Mouse (Mus musculus) lung, embryonic 15.5 days (tissue): Measurements from ENCODE around the gene Shisa5. TPM values are rescaled to one million over a fixed set of nuclear protein-coding genes. Genes with fewer than 3 reads are reported as not detected.

Experiments
- ATAC-seq: fragments of 200-750 bp; cut with Nextera tagmentation; 2 replicates; pipeline ENCODE4 v1.8.0; 2017; ENCODE audit warnings: moderate number of reproducible peaks, borderline replicate concordance; ENCODE audit not compliant: low FRiP score, low TSS enrichment; ENCODE audit errors: extremely low read depth
- H3K27ac ChIP-seq: fragments of 300-500 bp; sonication (generic); 2 replicates; pipeline ENCODE4 v1.5.1; 2015; ENCODE audit warnings: moderate library complexity, mild to moderate bottlenecking, inconsistent platforms
- H3K27me3 ChIP-seq: fragments of 300-500 bp; sonication (generic); 2 replicates; pipeline ENCODE4 v1.6.1; 2015; ENCODE audit warnings: inconsistent platforms
- H3K36me3 ChIP-seq: fragments of 300-500 bp; sonication (generic); 2 replicates; pipeline ENCODE4 v1.6.1; 2015; ENCODE audit warnings: inconsistent platforms
- H3K4me1 ChIP-seq: fragments of 300-500 bp; sonication (generic); 2 replicates; pipeline ENCODE4 v1.6.1; 2015; ENCODE audit warnings: inconsistent platforms
- H3K4me2 ChIP-seq: fragments of 300-500 bp; sonication (generic); 2 replicates; pipeline ENCODE4 v1.6.1; 2015; ENCODE audit warnings: inconsistent platforms, mild to moderate bottlenecking, moderate library complexity
- H3K4me3 ChIP-seq: fragments of 300-500 bp; sonication (generic); 2 replicates; pipeline ENCODE4 v1.5.1; 2015; ENCODE audit warnings: mild to moderate bottlenecking, inconsistent platforms
- H3K9ac ChIP-seq: fragments of 300-500 bp; sonication (generic); 2 replicates; pipeline ENCODE4 v1.6.1; 2015; ENCODE audit warnings: inconsistent platforms
- H3K9me3 ChIP-seq: fragments of 300-500 bp; sonication (generic); 2 replicates; pipeline ENCODE4 v1.6.1; 2016; ENCODE audit warnings: inconsistent platforms
- WGBS: fragments of 180-500 bp; shearing (Covaris S2); methylation state at CpG from one replicate; pipeline ENCODE4 v1.1.7; 2015; 5-methylcytosine and 5-hydroxymethylcytosine counted together
- polyA plus RNA-seq: library from polyadenylated mRNA; unstranded; fragments of >200 nt; fragmentation: Nextera tagmentation; extraction: Ambion mirVana; gene quantifications from 2 replicates; pipeline ENCODE4 v1.2.1, GENCODE M21; 2015

Shisa5 gene
- polyA plus RNA-seq, 1 experiment from 2014 or later, result 98.3 TPM

DNA sequence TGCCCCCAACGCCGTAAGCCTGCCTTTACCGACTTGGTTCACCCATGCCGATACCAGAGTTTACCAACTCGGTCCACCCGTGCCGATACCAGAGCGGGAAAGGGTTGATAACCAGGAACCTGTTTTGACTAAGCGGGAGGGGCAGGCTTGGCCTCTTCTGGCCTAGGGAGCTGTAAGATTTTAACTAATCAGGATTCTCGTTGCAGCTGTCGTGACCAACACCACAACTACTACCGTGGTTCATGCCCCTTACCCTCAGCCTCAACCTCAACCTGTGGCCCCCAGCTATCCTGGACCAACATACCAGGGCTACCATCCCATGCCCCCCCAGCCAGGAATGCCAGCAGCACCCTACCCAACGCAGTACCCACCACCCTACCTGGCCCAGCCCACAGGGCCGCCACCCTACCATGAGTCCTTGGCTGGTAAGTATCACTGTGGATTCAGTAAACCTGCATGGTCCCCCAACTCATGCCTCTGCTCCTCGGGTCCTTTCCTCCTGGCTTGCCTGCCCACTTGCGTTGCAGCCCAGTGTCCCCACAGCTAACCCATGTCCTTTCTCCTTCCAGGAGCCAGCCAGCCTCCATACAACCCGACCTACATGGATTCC lies 17.8 kb downstream of the Shisa5 start:
- H3K36me3 ChIP-seq, result peaks cover 33% of the 10 kb centered on the region
- H3K9ac ChIP-seq, result no peak overlapping the region
- H3K27ac ChIP-seq, result no peak overlapping the region
- 91% methylated on average over 17 of the region's 17 CpGs for WGBS
- no peak for ATAC-seq
- H3K27me3 ChIP-seq, result no peaks in the 10 kb centered on the region
- peaks cover 20% of the 10 kb centered on the region for H3K4me1 ChIP-seq
- no peak overlapping the region for H3K4me3 ChIP-seq
- H3K4me2 ChIP-seq, result no peak overlapping the region
- H3K9me3 ChIP-seq, result no peaks in the 10 kb centered on the region

DNA sequence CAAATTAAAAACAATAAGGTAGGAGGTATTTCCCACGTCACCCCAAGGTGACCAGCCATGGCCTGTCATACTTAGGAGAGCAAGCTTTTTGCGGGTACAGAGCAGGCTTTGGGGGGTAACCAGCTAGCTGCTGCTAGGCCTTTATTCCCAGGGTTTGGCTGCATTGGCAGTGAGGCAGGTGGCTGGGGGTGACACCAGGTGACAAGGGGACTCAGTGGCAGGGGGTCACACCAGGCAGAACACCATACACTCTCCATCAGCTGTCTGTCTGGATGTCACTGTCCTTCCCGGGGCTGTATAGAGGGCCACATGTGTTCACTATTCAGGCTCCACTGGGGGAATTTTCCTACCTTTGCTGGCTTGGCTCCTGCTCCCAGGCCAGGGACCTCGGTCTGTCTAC lies 18.6 kb downstream of the Shisa5 start:
- H3K4me2 ChIP-seq, result no peak overlapping the region
- H3K27me3 ChIP-seq, result no peaks in the 10 kb centered on the region
- H3K9ac ChIP-seq, result no peak overlapping the region
- H3K36me3 ChIP-seq, result peaks cover 32% of the 10 kb centered on the region
- no peak overlapping the region for H3K4me3 ChIP-seq
- ATAC-seq, result no peak
- no peak overlapping the region for H3K27ac ChIP-seq
- peaks cover 20% of the 10 kb centered on the region for H3K4me1 ChIP-seq
- 76% methylated on average over 4 of the region's 4 CpGs for WGBS
- H3K9me3 ChIP-seq, result no peaks in the 10 kb centered on the region

DNA sequence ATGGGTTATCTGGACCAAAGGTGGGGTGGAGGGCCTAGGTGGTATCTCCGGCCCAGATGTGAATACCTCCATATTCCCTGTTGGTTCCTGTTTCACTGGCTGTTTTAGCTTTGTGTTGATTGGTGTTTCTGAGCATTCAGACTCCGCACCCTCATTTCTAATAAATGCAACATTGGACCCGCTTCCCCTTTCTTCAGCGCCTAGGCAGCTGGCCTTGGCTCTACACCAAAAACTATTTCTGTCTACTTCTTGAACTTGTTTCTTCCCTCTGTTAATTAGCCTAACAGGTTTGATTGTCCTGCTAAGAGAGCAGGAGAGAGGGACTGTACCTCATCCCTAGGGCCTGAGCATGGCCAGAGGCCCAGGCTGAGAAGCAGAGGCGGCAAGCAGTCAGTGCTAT lies 19.2 kb downstream of the Shisa5 start:
- 93% methylated on average over 5 of the region's 5 CpGs for WGBS
- Histone ChIP-seq H3K36me3 (peaks cover 32% of the 10 kb centered on the region), H3K9me3 (no peaks in the 10 kb centered on the region), H3K4me2 (no peak overlapping the region), H3K4me1 (peaks cover 20% of the 10 kb centered on the region), H3K9ac (no peak overlapping the region), H3K27ac (no peak overlapping the region), H3K4me3 (no peak overlapping the region), H3K27me3 (no peaks in the 10 kb centered on the region)
- no peak for ATAC-seq

DNA sequence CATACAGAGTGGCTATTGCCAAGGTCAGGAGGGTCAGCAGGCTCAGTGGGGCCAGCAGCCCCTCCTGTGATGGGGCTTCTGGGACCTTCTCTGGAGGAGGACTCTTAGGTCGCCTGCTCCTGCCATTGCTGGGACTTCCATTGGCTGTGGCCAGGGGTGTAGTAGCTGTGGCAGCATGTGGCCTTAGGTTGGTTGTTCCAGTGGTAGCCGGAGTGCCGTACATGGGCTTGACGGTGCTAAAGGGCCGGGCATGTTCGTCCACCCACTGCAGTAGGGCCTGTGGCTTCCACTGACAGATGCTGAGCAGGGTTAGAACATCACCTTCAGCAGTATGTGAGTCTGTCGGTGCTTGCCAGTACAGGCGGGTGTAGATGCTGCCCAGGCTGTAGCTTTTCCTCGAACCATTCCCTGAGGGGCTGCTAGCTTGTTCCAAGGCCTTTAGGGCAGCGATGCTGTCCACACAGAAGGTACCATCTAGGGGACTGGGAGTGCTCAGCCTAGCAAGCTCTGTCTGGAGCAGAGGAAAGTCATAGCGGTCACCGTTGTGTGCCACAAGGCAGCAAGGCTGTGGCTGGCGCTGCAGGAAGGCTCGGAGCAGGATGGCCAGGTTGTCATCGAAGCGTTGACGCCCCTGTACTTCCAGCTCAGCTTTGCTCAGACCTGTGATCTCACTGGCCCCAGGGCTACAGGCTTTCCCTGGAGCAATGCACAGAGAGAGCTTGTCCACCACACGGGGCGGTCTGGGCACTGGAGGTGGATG lies 19.8 kb downstream of the Shisa5 start:
- no peak overlapping the region for H3K9ac ChIP-seq
- no peak overlapping the region; the same call in 1 of the 2 replicates for H3K27ac ChIP-seq
- peaks cover 35% of the 10 kb centered on the region for H3K36me3 ChIP-seq
- peaks cover 20% of the 10 kb centered on the region for H3K4me1 ChIP-seq
- H3K4me3 ChIP-seq, result no peak overlapping the region
- H3K4me2 ChIP-seq, result peak overlapping the region; percentile 60; the same call in 1 of the 2 replicates
- H3K27me3 ChIP-seq, result no peaks in the 10 kb centered on the region
- no peaks in the 10 kb centered on the region for H3K9me3 ChIP-seq
- 91% methylated on average over 19 of the region's 19 CpGs for WGBS
- ATAC-seq, result no peak

DNA sequence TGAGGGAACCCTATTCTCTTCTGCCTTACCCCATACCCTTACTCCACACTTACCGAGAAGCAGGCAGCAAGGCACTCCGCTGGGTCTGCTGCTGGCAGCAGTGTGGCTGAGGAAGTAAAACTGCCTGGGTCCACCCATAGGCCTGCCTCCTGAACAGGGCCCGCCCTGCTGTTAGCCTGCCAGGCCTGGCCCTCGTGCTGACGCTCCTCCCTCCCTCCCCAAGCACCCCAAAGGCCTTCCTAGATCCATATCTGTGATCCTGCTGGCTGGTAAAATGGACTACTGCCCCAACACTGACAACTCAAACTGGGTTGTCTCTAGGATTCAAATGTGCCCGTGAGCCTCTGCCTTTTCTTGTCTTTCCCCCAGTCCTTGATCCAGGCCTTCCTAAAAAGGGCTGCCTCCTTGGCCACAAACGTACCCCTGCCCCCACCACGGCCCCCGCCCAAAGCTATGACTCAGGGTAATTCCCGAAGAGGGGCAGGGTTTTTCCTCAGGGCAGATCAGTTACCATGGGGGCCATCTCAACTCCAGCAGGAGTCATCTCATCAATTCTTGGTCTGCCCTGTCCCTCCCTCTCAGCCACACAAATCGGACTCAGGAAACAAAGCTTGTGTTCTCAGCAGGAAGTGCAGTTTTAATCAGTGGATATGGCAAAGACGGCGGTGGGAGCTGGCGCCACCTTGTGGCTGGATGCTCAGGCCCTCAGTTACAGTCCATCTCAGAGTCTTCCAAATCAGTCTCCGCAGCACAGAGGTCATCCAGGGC lies 21.0 kb downstream of the Shisa5 start, which contains the start of gene Trex1:
Trex1 (minus strand) TSS at position 599 of the 768 bp plus-strand sequence.
- H3K27me3 ChIP-seq, result no peaks in the 10 kb centered on the region
- H3K36me3 ChIP-seq, result peaks cover 46% of the 10 kb centered on the region
- ATAC-seq, result peak; percentile 89
- peak within 1 kb of the TSS; percentile 39 for H3K4me3 ChIP-seq
- H3K9me3 ChIP-seq, result no peaks in the 10 kb centered on the region
- H3K4me2 ChIP-seq, result peak within 1 kb of the TSS; percentile 60
- H3K27ac ChIP-seq, result peak within 1 kb of the TSS; percentile 89
- H3K4me1 ChIP-seq, result peaks cover 19% of the 10 kb centered on the region
- peak within 1 kb of the TSS; percentile 50 for H3K9ac ChIP-seq
- 15% methylated on average over 15 of the region's 15 CpGs for WGBS

DNA sequence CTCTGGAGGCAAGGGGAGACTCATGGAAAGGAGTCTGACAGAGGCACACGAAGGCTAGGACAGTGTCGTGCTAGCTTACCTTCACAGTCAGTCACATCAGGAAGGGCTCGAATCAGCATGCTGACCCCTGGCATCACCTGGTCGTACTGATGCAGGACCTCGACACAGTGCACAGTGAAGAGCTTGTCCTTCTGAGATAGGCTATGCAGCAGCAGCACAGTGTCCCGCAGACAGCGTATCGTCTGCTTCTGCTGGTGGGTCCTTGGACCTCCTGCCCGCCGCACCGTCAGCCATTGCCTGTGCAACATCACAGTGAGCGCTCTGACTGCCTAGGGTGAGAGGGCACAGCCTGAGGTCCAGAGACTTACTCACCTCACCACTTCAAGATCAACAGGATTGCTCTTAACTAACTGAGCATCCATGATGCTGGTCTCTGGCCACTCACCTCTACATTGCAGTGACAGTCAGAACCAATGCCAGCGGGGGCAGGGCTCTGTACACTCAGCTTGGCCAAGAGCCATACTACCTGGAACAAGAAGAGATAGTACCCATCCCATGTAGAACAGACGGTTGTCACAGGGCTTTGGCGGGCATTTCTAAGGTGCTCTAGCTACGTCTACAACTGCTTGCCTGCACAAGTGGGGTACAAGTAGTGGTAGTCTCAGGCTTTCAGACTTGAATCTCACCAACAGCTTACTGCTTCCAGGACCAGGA lies 22.0 kb downstream of the Shisa5 start:
- 88% methylated on average over 16 of the region's 16 CpGs for WGBS
- no peak overlapping the region for H3K4me3 ChIP-seq
- no peak overlapping the region for H3K9ac ChIP-seq
- no peak overlapping the region for H3K27ac ChIP-seq
- peaks cover 11% of the 10 kb centered on the region for H3K4me1 ChIP-seq
- no peak overlapping the region for H3K4me2 ChIP-seq
- H3K9me3 ChIP-seq, result no peaks in the 10 kb centered on the region
- peaks cover 56% of the 10 kb centered on the region for H3K36me3 ChIP-seq
- no peaks in the 10 kb centered on the region for H3K27me3 ChIP-seq
- ATAC-seq, result no peak

DNA sequence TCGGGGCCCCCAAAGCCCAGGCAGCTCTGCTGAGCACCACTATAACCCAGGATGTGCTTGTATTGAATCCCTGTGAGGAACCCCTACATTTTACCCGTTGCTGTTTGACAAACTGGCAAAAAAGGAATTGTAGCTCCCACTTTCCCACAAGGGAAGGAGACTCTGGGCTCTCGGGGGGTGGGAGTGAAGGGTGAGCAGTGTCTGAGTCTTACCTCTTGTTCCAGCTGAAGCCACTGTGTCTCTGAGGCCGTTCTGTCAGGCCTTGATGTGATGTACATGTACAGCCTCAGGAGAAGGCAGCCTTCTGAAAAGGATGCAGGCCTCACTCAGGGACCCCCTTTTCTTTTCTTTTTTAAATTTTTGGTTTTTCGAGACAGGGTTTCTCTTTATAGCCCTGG lies 22.5 kb downstream of the Shisa5 start:
- Histone ChIP-seq H3K4me1 (peaks cover 10% of the 10 kb centered on the region; the same call in 1 of the 2 replicates), H3K27me3 (no peaks in the 10 kb centered on the region), H3K36me3 (peaks cover 62% of the 10 kb centered on the region), H3K27ac (no peak overlapping the region), H3K4me3 (no peak overlapping the region), H3K9me3 (no peaks in the 10 kb centered on the region), H3K9ac (no peak overlapping the region), H3K4me2 (no peak overlapping the region)
- WGBS, result 84% methylated on average over 5 of the region's 5 CpGs
- ATAC-seq, result no peak

DNA sequence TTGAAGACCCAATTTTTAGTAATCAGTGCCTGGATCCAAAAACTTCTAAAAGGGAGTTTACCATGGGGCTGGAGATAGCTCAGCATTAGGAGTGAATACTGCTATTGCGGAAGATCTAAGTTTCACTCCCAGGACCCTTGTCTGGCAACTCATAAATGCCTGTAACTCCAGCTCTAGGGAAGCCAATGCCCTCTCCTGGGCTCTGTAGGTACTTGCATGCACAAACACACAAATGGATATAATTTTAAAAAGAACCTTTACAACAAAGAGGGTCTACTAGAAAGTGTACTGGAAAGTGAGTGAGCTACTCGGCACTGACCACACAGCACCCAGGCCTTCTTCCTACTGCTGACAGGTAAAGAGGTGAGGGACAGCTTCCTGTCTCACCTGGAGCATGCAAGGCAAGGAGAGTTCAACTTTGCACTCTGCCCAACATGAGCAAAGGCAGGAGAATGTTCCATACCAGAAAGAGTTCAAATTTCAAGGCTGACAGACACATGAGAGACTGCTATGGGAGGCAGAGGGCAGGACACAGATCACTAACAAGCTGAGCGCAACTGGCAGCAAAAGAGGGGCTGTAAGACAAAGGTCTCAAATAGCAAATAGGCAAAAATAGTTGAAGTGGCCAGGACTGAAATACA lies 29.9 kb downstream of the Shisa5 start:
- no peak for ATAC-seq
- peaks cover 80% of the 10 kb centered on the region for H3K36me3 ChIP-seq
- H3K27me3 ChIP-seq, result no peaks in the 10 kb centered on the region
- WGBS, result 92% methylated on average over 3 of the region's 3 CpGs
- no peaks in the 10 kb centered on the region for H3K9me3 ChIP-seq
- H3K9ac ChIP-seq, result no peak overlapping the region
- H3K4me1 ChIP-seq, result peaks cover 8% of the 10 kb centered on the region
- no peak overlapping the region for H3K4me2 ChIP-seq
- no peak overlapping the region for H3K27ac ChIP-seq
- no peak overlapping the region for H3K4me3 ChIP-seq

DNA sequence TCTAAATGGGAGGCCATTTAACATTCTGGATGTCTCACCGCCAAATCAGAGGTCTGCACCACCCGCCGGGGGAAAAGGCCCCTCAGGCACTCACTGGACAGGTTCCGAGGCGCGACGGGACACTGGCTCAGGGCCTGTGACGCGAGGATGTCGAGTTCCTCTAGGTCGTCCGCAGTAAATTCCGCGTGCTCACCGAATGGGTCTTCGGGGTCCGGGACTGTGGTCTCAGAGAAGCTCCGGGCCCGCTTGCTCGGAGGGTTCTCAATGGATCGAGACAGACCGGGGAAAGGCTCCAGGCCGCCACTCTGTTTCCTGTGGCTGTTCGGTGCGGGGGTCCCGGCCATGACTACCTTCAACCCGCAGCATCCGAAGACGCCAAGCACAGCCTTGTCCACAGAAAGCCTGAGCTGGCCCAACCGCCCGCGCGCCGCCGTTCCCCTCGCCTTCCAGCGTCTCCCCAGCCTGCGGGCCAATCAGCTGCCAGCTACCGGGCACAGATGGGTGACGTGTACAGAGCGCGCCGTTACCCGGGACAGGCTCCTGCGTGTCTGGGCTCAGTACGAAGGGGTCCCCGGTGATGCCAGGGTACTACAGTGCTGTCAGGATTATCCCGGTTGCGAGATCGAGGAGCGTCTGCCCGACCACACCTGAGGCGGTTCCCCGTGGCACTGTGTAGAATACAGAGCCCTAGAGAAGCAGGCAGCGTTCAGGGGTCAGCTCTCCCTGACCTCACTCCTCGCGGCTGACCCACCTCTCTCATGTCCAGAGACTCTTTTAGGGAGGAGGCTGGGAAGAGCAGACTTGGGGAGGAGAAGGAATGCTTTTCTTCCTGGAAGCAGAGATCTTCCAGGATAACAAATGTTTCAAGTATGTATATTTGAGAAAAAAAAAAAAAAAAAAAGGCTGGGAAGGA lies 35.6 kb downstream of the Shisa5 start, which contains the start of gene Atrip:
Atrip (minus strand) TSS at position 464 of the 913 bp plus-strand sequence.
- H3K9ac ChIP-seq, result peak within 1 kb of the TSS; percentile 85
- under 1% methylated on average over 56 of the region's 57 CpGs for WGBS
- peak; percentile 96 for ATAC-seq

DNA sequence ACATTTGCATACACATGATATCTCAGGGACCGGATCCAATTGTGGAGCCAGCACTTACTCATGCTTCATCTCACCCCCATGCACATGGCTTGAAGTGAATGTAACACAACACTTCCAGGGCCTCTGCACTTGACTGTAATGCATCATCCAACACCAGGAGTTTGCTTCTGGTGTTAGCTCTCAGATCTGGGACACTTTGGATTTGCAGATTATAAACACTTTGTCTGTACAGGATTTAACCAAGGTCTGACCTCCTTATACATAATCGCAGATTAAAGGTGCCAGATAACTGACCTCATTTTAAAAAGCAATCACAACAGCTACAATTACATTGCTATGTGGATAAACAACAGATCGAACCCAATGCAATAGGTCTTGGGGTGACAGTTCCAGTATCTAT lies 42.2 kb downstream of the Shisa5 start:
- Histone ChIP-seq H3K4me2 (no peak overlapping the region), H3K9me3 (no peaks in the 10 kb centered on the region), H3K27ac (no peak overlapping the region), H3K4me1 (peaks cover 18% of the 10 kb centered on the region), H3K27me3 (no peaks in the 10 kb centered on the region), H3K36me3 (peaks cover 16% of the 10 kb centered on the region), H3K9ac (0 out of 2 replicates have a peak overlapping the region, but pooled peaks have one; percentile 87), H3K4me3 (0 out of 2 replicates have a peak overlapping the region, but pooled peaks have one; percentile 90)
- 86% methylated on average over 3 of the region's 3 CpGs for WGBS
- no peak for ATAC-seq

More for the DNA sequence above, 35.6 kb downstream of the Shisa5 start, which contains the start of gene Atrip:
- peak within 1 kb of the TSS; percentile 72 for H3K4me3 ChIP-seq
- peaks cover 34% of the 10 kb centered on the region for H3K36me3 ChIP-seq
- H3K27ac ChIP-seq, result peak within 1 kb of the TSS; percentile 74
- peaks cover 18% of the 10 kb centered on the region for H3K4me1 ChIP-seq
- no peaks in the 10 kb centered on the region for H3K27me3 ChIP-seq
- peak within 1 kb of the TSS; percentile 83 for H3K4me2 ChIP-seq
- no peaks in the 10 kb centered on the region for H3K9me3 ChIP-seq
